Comparison of ENCODE assay signal across 12 mouse cellular contexts in the genomic region with DNA sequence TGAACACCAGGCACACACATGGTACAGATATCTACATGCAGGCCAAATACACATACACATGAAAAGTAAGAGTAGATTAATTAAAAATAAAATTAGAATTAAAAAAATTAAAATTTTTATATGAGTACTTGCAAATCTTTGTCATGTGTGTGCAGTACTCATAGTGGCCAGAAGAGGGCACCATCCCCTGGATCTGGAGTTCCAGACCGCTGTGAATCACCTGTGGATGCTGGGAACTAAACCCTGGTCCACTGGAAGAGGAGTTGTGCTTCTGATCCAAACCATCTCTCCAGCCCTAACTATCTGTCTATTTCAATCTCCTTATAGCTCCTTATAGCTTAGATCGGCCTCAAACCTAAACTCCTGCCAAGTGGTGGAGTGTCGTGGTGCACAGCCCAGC. TPM values are rescaled to one million over a fixed set of nuclear protein-coding genes. Genes with fewer than 3 reads are reported as not detected.
DNase-seq lines count a peak whose midpoint lies in the region; ATAC-seq and TF ChIP-seq lines count a peak whose summit lies in the region.
"Had no signal": no experiment of that assay in that cellular context is flagged by ENCODE, and none has a peak within 500 bp of the region (broad histone marks: within the 10 kb centered on the region; RNA-seq: fewer than 3 reads in every experiment).

No protein-coding gene starts in this region.

- H3K36me3 ChIP-seq in hindbrain, postnatal 0 days (ENCODE audit: insufficient read depth, low read length) = peaks cover 62% of the 10 kb centered on the region
- peaks cover 88% of the 10 kb centered on the region for H3K36me3 ChIP-seq in hindbrain, embryonic 12.5 days
- H3K36me3 ChIP-seq in midbrain, postnatal 0 days (ENCODE audit: insufficient read depth, low read length) = peaks cover 64% of the 10 kb centered on the region
- peaks cover 47% of the 10 kb centered on the region for H3K36me3 ChIP-seq in midbrain, embryonic 16.5 days (ENCODE audit: control insufficient read depth, insufficient read depth, low read length)
- peaks cover 13% of the 10 kb centered on the region for H3K36me3 ChIP-seq in splenic B cell, adult 2 months (ENCODE audit: control insufficient read depth, insufficient read depth, low read length, poor library complexity, severe bottlenecking)

- 98% methylated on average over 3 of the region's 3 CpGs for WGBS in hindbrain, postnatal 0 days
- WGBS in hindbrain, embryonic 12.5 days = 98% methylated on average over 3 of the region's 3 CpGs
- 97% methylated on average over 3 of the region's 3 CpGs for WGBS in midbrain, postnatal 0 days
- 96% methylated on average over 3 of the region's 3 CpGs for WGBS in midbrain, embryonic 16.5 days

- no peaks in the 10 kb centered on the region for H3K27me3 ChIP-seq in hindbrain, postnatal 0 days (ENCODE audit: insufficient read depth, low read length)
- no peaks in the 10 kb centered on the region for H3K27me3 ChIP-seq in hindbrain, embryonic 12.5 days
- H3K27me3 ChIP-seq in midbrain, postnatal 0 days (ENCODE audit: insufficient read depth, low read length) = no peaks in the 10 kb centered on the region
- H3K27me3 ChIP-seq in midbrain, embryonic 16.5 days (ENCODE audit: control insufficient read depth, insufficient read depth, low read depth, low read length) = no peaks in the 10 kb centered on the region
- H3K27me3 ChIP-seq in splenic B cell, adult 2 months (ENCODE audit: control insufficient read depth, insufficient read depth, low read length, poor library complexity, severe bottlenecking) = no peaks in the 10 kb centered on the region

- no peak overlapping the region for H3K27ac ChIP-seq in hindbrain, postnatal 0 days
- H3K27ac ChIP-seq in hindbrain, embryonic 12.5 days = no peak overlapping the region; the same call in 1 of the 2 replicates
- H3K27ac ChIP-seq in midbrain, postnatal 0 days (ENCODE audit: low read depth, low read length) = no peak overlapping the region
- no peak overlapping the region for H3K27ac ChIP-seq in midbrain, embryonic 16.5 days (ENCODE audit: low read length)
- H3K27ac ChIP-seq: midbrain, embryonic 10.5 days had no signal

- TF ChIP-seq CTCF in hindbrain, postnatal 0 days (IDR thresholded peaks at IDR 0.05; ENCODE audit: low read depth) = peak; percentile 56
- TF ChIP-seq CTCF in midbrain, postnatal 0 days (IDR thresholded peaks at IDR 0.05) = peak; percentile 61

- no peak overlapping the region for H3K4me2 ChIP-seq in hindbrain, postnatal 0 days (ENCODE audit: low read depth, low read length)
- H3K4me2 ChIP-seq in hindbrain, embryonic 12.5 days (replicated peaks) = no peak overlapping the region
- no peak overlapping the region for H3K4me2 ChIP-seq in midbrain, postnatal 0 days (ENCODE audit: low read depth, low read length, poor library complexity, severe bottlenecking)
- no peak overlapping the region for H3K4me2 ChIP-seq in midbrain, embryonic 16.5 days (ENCODE audit: low read length)

- H3K4me1 ChIP-seq in hindbrain, postnatal 0 days (ENCODE audit: insufficient read depth, low read length) = no peaks in the 10 kb centered on the region
- H3K4me1 ChIP-seq in hindbrain, embryonic 12.5 days = peaks cover 15% of the 10 kb centered on the region
- H3K4me1 ChIP-seq in midbrain, postnatal 0 days (ENCODE audit: insufficient read depth, low read length) = no peaks in the 10 kb centered on the region
- no peaks in the 10 kb centered on the region for H3K4me1 ChIP-seq in midbrain, embryonic 16.5 days (ENCODE audit: control insufficient read depth, insufficient read depth, low read length)

- no peak overlapping the region for H3K4me3 ChIP-seq in hindbrain, postnatal 0 days (ENCODE audit: low read length)
- no peak overlapping the region for H3K4me3 ChIP-seq in hindbrain, embryonic 12.5 days
- H3K4me3 ChIP-seq in midbrain, postnatal 0 days (ENCODE audit: low read depth, low read length) = no peak overlapping the region
- no peak overlapping the region for H3K4me3 ChIP-seq in midbrain, embryonic 16.5 days (ENCODE audit: low read depth, low read length)
- H3K4me3 ChIP-seq: midbrain, embryonic 10.5 days had no signal

- ATAC-seq in hindbrain, postnatal 0 days = no peak
- no peak for ATAC-seq in hindbrain, embryonic 12.5 days (ENCODE audit: low FRiP score)
- ATAC-seq in midbrain, postnatal 0 days (ENCODE audit: low FRiP score) = no peak
- no peak for ATAC-seq in midbrain, embryonic 16.5 days

- no peak overlapping the region for H3K9ac ChIP-seq in hindbrain, postnatal 0 days (replicated peaks; ENCODE audit: low read length)
- no peak overlapping the region for H3K9ac ChIP-seq in hindbrain, embryonic 12.5 days
- no peak overlapping the region for H3K9ac ChIP-seq in midbrain, postnatal 0 days (replicated peaks; ENCODE audit: low read length, poor library complexity, severe bottlenecking)
- no peak overlapping the region for H3K9ac ChIP-seq in midbrain, embryonic 16.5 days (ENCODE audit: low read depth, low read length)

- no peaks in the 10 kb centered on the region for H3K9me3 ChIP-seq in hindbrain, postnatal 0 days (ENCODE audit: low read length)
- no peaks in the 10 kb centered on the region for H3K9me3 ChIP-seq in hindbrain, embryonic 12.5 days (replicated peaks)
- no peaks in the 10 kb centered on the region for H3K9me3 ChIP-seq in midbrain, postnatal 0 days (ENCODE audit: low read length)
- H3K9me3 ChIP-seq in midbrain, embryonic 16.5 days (replicated peaks; ENCODE audit: control insufficient read depth, low read length, poor library complexity, severe bottlenecking) = no peaks in the 10 kb centered on the region

- DNase-seq in hindbrain, postnatal 0 days (ENCODE audit: low spot score) = no peak
- no peak for DNase-seq in midbrain, postnatal 0 days (ENCODE audit: low spot score)
- DNase-seq in R1 (ENCODE audit: low read depth, low spot score) = peak; percentile 66
- DNase-seq in splenic B cell, adult 2 months (ENCODE audit: low read depth, low spot score) = peak; percentile 39
- DNase-seq in kidney, adult 11 months = no peak
- DNase-seq in adrenal gland, adult 2 months = no peak
- DNase-seq: heart, postnatal 36 days; kidney, adult 18-20 months; left cerebral cortex, postnatal 4 days had no signal

RNA-seq across cellular contexts. Expression of a gene that starts 9.1 kb away (rescaled TPM):
- 49.1 and 53.5 TPM in 2 replicates for total RNA-seq in hindbrain, postnatal 0 days (2014; rRNA removed)
- 36.6 and 37.4 TPM in 2 replicates for polyA plus RNA-seq in hindbrain, postnatal 0 days (2015; fragmentation: Nextera tagmentation; extraction: Ambion mirVana)
- polyA plus RNA-seq in hindbrain, embryonic 12.5 days (2016; fragmentation: Nextera tagmentation; extraction: Ambion mirVana) = 38.9 and 40.6 TPM in 2 replicates
- 36.5 and 40.7 TPM in 2 replicates for total RNA-seq in midbrain, postnatal 0 days (2014; rRNA removed)
- polyA plus RNA-seq in midbrain, postnatal 0 days (2015; fragmentation: Nextera tagmentation; extraction: Ambion mirVana) = 36.1 and 39.6 TPM in 2 replicates
- polyA plus RNA-seq in midbrain, embryonic 16.5 days (2015; fragmentation: Nextera tagmentation; extraction: Ambion mirVana) = 41.7 and 48.0 TPM in 2 replicates
- total RNA-seq in adrenal gland, adult 2 months (2021) = 10 to 100 TPM; 24.7 to 30.3 TPM
- 58.2 and 62.5 TPM in 2 replicates for polyA plus RNA-seq in adrenal gland, adult 2 months (2012; rRNA removed)

RNA-seq across cellular contexts. Expression of a gene that starts 13.4 kb away (rescaled TPM):
- total RNA-seq in hindbrain, postnatal 0 days (2014; rRNA removed) = 79.5 and 96.3 TPM in 2 replicates
- polyA plus RNA-seq in hindbrain, postnatal 0 days (2015; fragmentation: Nextera tagmentation; extraction: Ambion mirVana) = 95.9 and 99.6 TPM in 2 replicates
- 97.2 and 102 TPM in 2 replicates for polyA plus RNA-seq in hindbrain, embryonic 12.5 days (2016; fragmentation: Nextera tagmentation; extraction: Ambion mirVana)
- 62.2 and 74.1 TPM in 2 replicates for total RNA-seq in midbrain, postnatal 0 days (2014; rRNA removed)
- 90.3 and 104 TPM in 2 replicates for polyA plus RNA-seq in midbrain, postnatal 0 days (2015; fragmentation: Nextera tagmentation; extraction: Ambion mirVana)
- 105 and 109 TPM in 2 replicates for polyA plus RNA-seq in midbrain, embryonic 16.5 days (2015; fragmentation: Nextera tagmentation; extraction: Ambion mirVana)
- 10 to 100 TPM; 33.5 to 45.4 TPM for total RNA-seq in adrenal gland, adult 2 months (2021)
- polyA plus RNA-seq in adrenal gland, adult 2 months (2012; rRNA removed) = 69.9 and 77.1 TPM in 2 replicates

RNA-seq across cellular contexts. Expression of a gene that starts 13.7 kb away (rescaled TPM):
- 6.7 and 7.2 TPM in 2 replicates for total RNA-seq in hindbrain, postnatal 0 days (2014; rRNA removed)
- polyA plus RNA-seq in hindbrain, postnatal 0 days (2015; fragmentation: Nextera tagmentation; extraction: Ambion mirVana) = 5.0 and 5.6 TPM in 2 replicates
- polyA plus RNA-seq in hindbrain, embryonic 12.5 days (2016; fragmentation: Nextera tagmentation; extraction: Ambion mirVana) = 38.8 and 38.9 TPM in 2 replicates
- 4.4 and 12.5 TPM in 2 replicates for total RNA-seq in midbrain, postnatal 0 days (2014; rRNA removed)
- 3.0 and 5.1 TPM in 2 replicates for polyA plus RNA-seq in midbrain, postnatal 0 days (2015; fragmentation: Nextera tagmentation; extraction: Ambion mirVana)
- polyA plus RNA-seq in midbrain, embryonic 16.5 days (2015; fragmentation: Nextera tagmentation; extraction: Ambion mirVana) = 1.8 and 2.4 TPM in 2 replicates
- 1 to 10 TPM; 2.1 to 2.2 TPM for total RNA-seq in adrenal gland, adult 2 months (2021)
- polyA plus RNA-seq in adrenal gland, adult 2 months (2012; rRNA removed) = 4.3 and 5.0 TPM in 2 replicates

RNA-seq across cellular contexts. Expression of a gene that starts 17.6 kb away (rescaled TPM):
- 0.75 and 2.4 TPM in 2 replicates for total RNA-seq in hindbrain, postnatal 0 days (2014; rRNA removed)
- 1.8 and 2.6 TPM in 2 replicates for polyA plus RNA-seq in hindbrain, postnatal 0 days (2015; fragmentation: Nextera tagmentation; extraction: Ambion mirVana)
- 1.9 and 2.2 TPM in 2 replicates for polyA plus RNA-seq in hindbrain, embryonic 12.5 days (2016; fragmentation: Nextera tagmentation; extraction: Ambion mirVana)
- 2.4 TPM in 1 of 2 replicates, not detected in the other for total RNA-seq in midbrain, postnatal 0 days (2014; rRNA removed)
- polyA plus RNA-seq in midbrain, postnatal 0 days (2015; fragmentation: Nextera tagmentation; extraction: Ambion mirVana) = 1.2 and 1.5 TPM in 2 replicates
- polyA plus RNA-seq in midbrain, embryonic 16.5 days (2015; fragmentation: Nextera tagmentation; extraction: Ambion mirVana) = 0.99 and 2.1 TPM in 2 replicates
- total RNA-seq in adrenal gland, adult 2 months (2021) = 1 to 10 TPM; 1.8 to 5.0 TPM
- polyA plus RNA-seq in adrenal gland, adult 2 months (2012; rRNA removed) = 2.8 and 3.6 TPM in 2 replicates

Comparison
In these comparisons a context has a peak if more than half of its experiments do, and no peak if none do; other contexts are left out.
1. DNase-seq: peak in R1 (single experiment) and splenic B cell, adult 2 months (single experiment); none in hindbrain, postnatal 0 days (single experiment), midbrain, postnatal 0 days (single experiment), kidney, adult 11 months (single experiment) and adrenal gland, adult 2 months (single experiment).